Mouse (Mus musculus) C2C12 (cell line): Measurements from ENCODE around the gene Hist1h3a. TPM values are rescaled to one million over a fixed set of nuclear protein-coding genes. Genes with fewer than 3 reads are reported as not detected.
A peak's percentile ranks its signal among the peaks of the same experiment; 100 is the strongest.
"Not testable (repeated sequence)": the region's sequence is repeated elsewhere in the genome, so short reads cannot be mapped to it uniquely, and the experiment has no call there.

Experiments
- H3K27me3 ChIP-seq: one replicate; pipeline ENCODE4 v1.6.1; 2011; ENCODE audit not compliant: control insufficient read depth, insufficient read depth, insufficient read length
- H3K36me3 ChIP-seq: one replicate; pipeline ENCODE4 v1.6.1; 2011; ENCODE audit not compliant: control insufficient read depth, insufficient read depth
- H3K4me3 ChIP-seq: one replicate; pipeline ENCODE4 v1.5.1; 2011; ENCODE audit warnings: mild to moderate bottlenecking, control low read depth; ENCODE audit not compliant: poor library complexity, insufficient read depth, severe bottlenecking
- H3K79me2 ChIP-seq: one replicate; pipeline ENCODE4 v1.6.1; 2011; ENCODE audit not compliant: control insufficient read depth, insufficient read depth
- H3K79me3 ChIP-seq: one replicate; pipeline ENCODE4 v1.6.1; 2011; ENCODE audit warnings: low read depth, control low read depth
- H3ac ChIP-seq: one replicate; pipeline ENCODE3; 2011; ENCODE audit warnings: low read depth; ENCODE audit not compliant: control insufficient read depth, insufficient read length
- CEBPB ChIP-seq: IDR thresholded peaks from one replicate; pipeline ENCODE4 v1.6.1; 2011; ENCODE audit warnings: low read depth, mild to moderate bottlenecking, control low read depth, moderate library complexity
- CTCF ChIP-seq: IDR thresholded peaks from one replicate; pipeline ENCODE4 v1.5.1; 2011; ENCODE audit not compliant: control insufficient read depth, insufficient read depth, insufficient read length
- FOSL1 ChIP-seq: IDR thresholded peaks from one replicate; pipeline ENCODE4 v1.8.0; 2011; ENCODE audit warnings: mild to moderate bottlenecking, low read length; ENCODE audit not compliant: poor library complexity, insufficient read depth, severe bottlenecking
- MAX ChIP-seq: IDR thresholded peaks from one replicate; pipeline ENCODE4 v1.6.1; 2011; ENCODE audit warnings: mild to moderate bottlenecking, control low read depth
- MYOD1 ChIP-seq: IDR thresholded peaks from one replicate; pipeline ENCODE4 v1.6.1; 2011; ENCODE audit warnings: low read depth; ENCODE audit not compliant: control insufficient read depth, insufficient read length
- MYOG ChIP-seq: IDR thresholded peaks from one replicate; pipeline ENCODE4 v1.6.1; 2011; ENCODE audit not compliant: control insufficient read depth, insufficient read length; ENCODE audit errors: extremely low read depth
- USF1 ChIP-seq: IDR thresholded peaks from one replicate; pipeline ENCODE4 v1.6.1; 2011; ENCODE audit warnings: low read depth, mild to moderate bottlenecking, control low read depth, moderate library complexity
- polyA plus RNA-seq: library from polyadenylated mRNA; unstranded; fragments of >200 nt; fragmentation: generic; extraction: Trizol; gene quantifications from one replicate; pipeline ENCODE4 v1.2.1, GENCODE M21; 2012; ENCODE audit warnings: missing spikeins

The Hist1h3a gene
- polyA plus RNA-seq, 1 experiment, result 2.4 TPM

- Histone ChIP-seq H3K36me3 (no peaks in the 10 kb centered on the region), H3K79me2 (no peaks in the 10 kb centered on the region), H3K4me3 (no peak overlapping the region), H3K79me3 (no peaks in the 10 kb centered on the region), H3ac (no peak overlapping the region), H3K27me3 (no peaks in the 10 kb centered on the region)
- TF ChIP-seq CEBPB, result peak; percentile 67
- TF ChIP-seq FOSL1, result peak; percentile 24
- no peak for TF ChIP-seq MYOD1
Observed at GRCm38 (mm10) chr13:23749563-23750121, 12.5 kb downstream of the Hist1h3a start.

GRCm38 (mm10) chr13:23747892-23748288 lies 14.3 kb downstream of the Hist1h3a start:
- Histone ChIP-seq H3K79me2 (no peaks in the 10 kb centered on the region), H3ac (no peak overlapping the region), H3K79me3 (no peaks in the 10 kb centered on the region), H3K27me3 (no peaks in the 10 kb centered on the region), H3K36me3 (no peaks in the 10 kb centered on the region), H3K4me3 (no peak overlapping the region)
- TF ChIP-seq CTCF (no peak), MAX (no peak), USF1 (no peak), FOSL1 (no peak), MYOG (no peak), CEBPB (no peak), MYOD1 (no peak)

GRCm38 (mm10) chr13:23747081-23747891 lies 14.9 kb downstream of the Hist1h3a start:
- H3K79me3 ChIP-seq, result no peaks in the 10 kb centered on the region
- no peak overlapping the region for H3K4me3 ChIP-seq
- H3ac ChIP-seq, result no peak overlapping the region
- H3K36me3 ChIP-seq, result no peaks in the 10 kb centered on the region
- TF ChIP-seq USF1 (no peak), CEBPB (no peak), MAX (no peak), FOSL1 (no peak), CTCF (no peak), MYOD1 (no peak), MYOG (no peak)
- H3K27me3 ChIP-seq, result no peaks in the 10 kb centered on the region
- no peaks in the 10 kb centered on the region for H3K79me2 ChIP-seq

- Histone ChIP-seq H3K4me3 (peak within 1 kb of the TSS; percentile 12), H3ac (peak within 1 kb of the TSS; percentile 76)
- H3K79me3 ChIP-seq, H3K36me3 ChIP-seq, H3K27me3 ChIP-seq, H3K79me2 ChIP-seq: not testable (repeated sequence)
Observed at GRCm38 (mm10) chr13:23746201-23747080, 15.7 kb downstream of the Hist1h3a start, which contains the start of gene Hist1h2bb. Hist1h2bb (plus strand) TSS chr13:23746734.

- Histone ChIP-seq H3K36me3 (no peaks in the 10 kb centered on the region), H3K79me2 (no peaks in the 10 kb centered on the region), H3K27me3 (no peaks in the 10 kb centered on the region), H3K4me3 (peak within 1 kb of the TSS; percentile 23), H3K79me3 (peaks cover 1% of the 10 kb centered on the region), H3ac (peak within 1 kb of the TSS; percentile 76)
- TF ChIP-seq FOSL1 (no peak), USF1 (peak; percentile 50)
Observed at GRCm38 (mm10) chr13:23745381-23746161, 16.6 kb downstream of the Hist1h3a start, which contains the start of gene Hist1h3c. Hist1h3c (minus strand) TSS chr13:23745602.
